Mouse (Mus musculus) embryonic stem cell, embryonic (primary cell): ENCODE measurements around the gene Aco1.

Experiments
- CTCF ChIA-PET, 4 experiments: fragments of 300-600 bp in 2 of 4; fragments of 350-600 bp in 2 of 4; sonication (Branson Sonifier 250); formaldehyde crosslinking; loops; one replicate each; lab custom pipeline; 2022; ENCODE audit warnings: inconsistent platforms in 2 of 4; lab: Charles Lee
- POLR2A ChIA-PET, 4 experiments: fragments of 300-600 bp in 2 of 4; fragments of 350-600 bp in 2 of 4; sonication (Branson Sonifier 250); formaldehyde crosslinking; loops; one replicate each; lab custom pipeline; 2022; ENCODE audit warnings: antibody characterized with exemption in 4 of 4, inconsistent platforms in 1 of 4; lab: Charles Lee

The Aco1 gene

DNA sequence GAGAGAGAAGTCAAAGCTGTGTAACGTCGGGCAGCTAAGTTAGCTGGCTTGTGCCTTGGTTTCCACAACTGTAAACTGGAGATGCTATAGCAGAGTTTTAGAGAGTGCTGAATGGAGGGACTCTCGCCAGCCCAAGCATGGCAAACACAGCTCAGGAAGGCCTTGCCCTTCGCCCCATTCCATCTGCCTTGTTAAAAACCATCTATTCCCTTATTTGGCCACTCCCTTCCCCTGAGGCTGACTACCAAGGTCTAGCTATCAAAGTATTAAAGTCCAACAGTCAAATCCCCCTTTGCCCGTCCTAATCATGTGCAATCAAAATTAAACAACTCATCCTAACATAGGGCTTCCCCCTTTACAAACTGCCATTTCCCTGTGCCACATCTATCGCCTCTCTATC is 40.9 kb downstream of the Aco1 start:
- ChIA-PET POLR2A (interaction anchor here in 2 of 4 experiments (1.0 to 2.2 kb wide), 13 partner anchors 10 to 102 kb away, joined by 3 to 12 read pairs (median 4); partner anchors contain the start of genes Aco1 (in 2 of the 2), Smim27 (in 1 of the 2) and Topors (in 1 of the 2)), CTCF (interaction anchor here (0.7 to 2.2 kb wide), 9 partner anchors 10 to 497 kb away, joined by 3 to 11 read pairs (median 4); partner anchors contain the start of gene Aco1 (in 1 of the 4))

DNA sequence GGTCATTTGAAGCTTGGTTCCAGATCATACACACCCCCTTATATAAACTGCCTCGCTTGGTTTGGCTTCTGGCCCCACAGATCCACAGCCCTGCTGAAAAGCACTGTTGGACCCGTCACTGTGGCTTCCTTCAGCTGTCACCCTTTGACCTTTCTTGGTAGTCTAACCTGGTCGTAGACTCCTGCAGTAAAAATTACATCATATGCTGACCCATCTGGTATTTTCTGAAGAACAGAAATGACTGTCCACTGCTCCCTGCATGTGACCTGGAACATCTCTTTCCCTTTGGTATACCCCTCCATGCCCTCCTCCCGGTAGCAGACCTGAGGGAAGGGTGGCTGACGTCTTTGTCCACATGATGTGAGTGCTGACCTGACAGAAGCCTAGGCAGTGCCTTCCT is 41.6 kb downstream of the Aco1 start:
- ChIA-PET CTCF (interaction anchor here in 1 of 4 experiments (2.2 kb wide), 1 partner anchor 101 kb away, joined by 10 read pairs; no protein-coding TSS in a partner anchor), POLR2A (interaction anchor here in 2 of 4 experiments (1.6 to 2.2 kb wide), 3 partner anchors 36 to 84 kb away, joined by 4 to 9 read pairs (median 6); partner anchors contain the start of gene Aco1 (in 1 of the 2))

DNA sequence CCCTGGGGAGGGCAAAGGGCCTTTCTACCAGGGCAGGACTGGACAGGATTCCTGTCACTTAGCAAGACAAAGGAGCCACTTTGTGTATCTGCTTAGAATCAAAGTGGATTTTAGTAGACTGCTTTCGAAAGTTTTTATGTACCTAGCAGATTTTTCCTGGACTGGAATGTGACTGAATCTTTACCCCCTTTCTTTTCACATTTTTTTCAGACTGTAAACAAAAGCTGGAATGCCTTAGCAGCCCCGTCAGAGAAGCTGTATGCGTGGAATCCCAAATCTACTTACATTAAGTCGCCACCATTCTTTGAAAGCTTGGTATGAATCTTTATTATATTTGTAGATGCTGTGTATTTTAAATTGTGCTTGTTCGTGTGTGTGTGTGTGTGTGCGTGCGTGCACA is 45.1 kb downstream of the Aco1 start:
- ChIA-PET CTCF (interaction anchor here in 1 of 4 experiments (0.6 kb wide), 1 partner anchor 52 kb away, joined by 4 read pairs; the partner anchor contains the start of gene Ddx58), POLR2A (interaction anchor here in 3 of 4 experiments (0.6 to 2.9 kb wide), 11 partner anchors 14 to 784 kb away, joined by 3 to 14 read pairs (median 5); partner anchors contain the start of genes Aco1 (in 2 of the 3), Smim27 (in 2 of the 3) and Topors (in 2 of the 3))

DNA sequence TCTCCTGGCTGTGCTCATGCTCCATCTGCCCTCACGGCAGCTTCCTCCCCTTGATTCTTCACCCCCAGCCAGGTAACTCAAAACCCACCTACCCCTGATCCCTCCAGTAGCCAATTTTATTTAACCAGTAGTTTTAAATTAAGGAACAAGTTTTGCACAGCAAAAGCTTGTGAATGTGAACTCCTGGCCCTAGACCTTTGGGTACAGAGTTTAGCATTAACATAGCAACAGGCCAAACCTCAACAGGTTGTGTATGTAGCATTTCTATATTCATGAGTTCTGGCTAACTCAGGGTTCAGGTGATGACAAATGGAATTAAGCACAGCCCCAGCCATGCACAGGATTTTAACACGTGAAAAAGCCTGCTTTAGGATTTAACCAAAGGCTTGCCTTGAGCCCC is 49.4 kb downstream of the Aco1 start:
- POLR2A ChIA-PET, result interaction anchor here in 3 of 4 experiments (0.7 to 1.2 kb wide), 4 partner anchors 9 to 66 kb away, joined by 3 to 5 read pairs (median 4); no protein-coding TSS in a partner anchor

DNA sequence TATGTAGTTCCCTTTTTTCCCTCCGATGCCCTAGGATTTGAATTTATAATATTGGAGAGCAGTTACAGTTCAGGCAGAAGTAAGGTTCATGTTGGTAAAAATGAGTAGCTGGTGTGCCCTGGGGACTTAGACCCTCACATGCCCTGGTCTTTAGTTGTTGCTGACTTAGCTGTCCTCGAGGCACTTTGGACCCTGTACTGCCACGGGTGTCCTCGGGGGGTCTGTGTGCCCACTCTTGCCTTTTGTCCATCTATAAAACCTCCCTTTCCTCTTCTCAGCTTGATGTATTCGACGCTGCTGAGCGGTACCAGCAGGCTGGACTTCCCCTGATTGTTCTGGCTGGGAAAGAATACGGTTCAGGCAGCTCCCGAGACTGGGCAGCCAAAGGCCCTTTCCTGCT is 50.6 kb downstream of the Aco1 start:
- POLR2A ChIA-PET, result interaction anchor here in 2 of 4 experiments (1.1 to 1.2 kb wide), 2 partner anchors 10 to 75 kb away, joined by 3 read pairs; no protein-coding TSS in a partner anchor
- CTCF ChIA-PET, result interaction anchor here in 2 of 4 experiments (0.6 to 0.7 kb wide), 2 partner anchors 487 to 795 kb away, joined by 4 to 5 read pairs; no protein-coding TSS in a partner anchor

More for the DNA sequence above, 49.4 kb downstream of the Aco1 start:
- CTCF ChIA-PET, result interaction anchor here in 1 of 4 experiments (1.8 kb wide), 1 partner anchor 9 kb away, joined by 7 read pairs; no protein-coding TSS in a partner anchor

DNA sequence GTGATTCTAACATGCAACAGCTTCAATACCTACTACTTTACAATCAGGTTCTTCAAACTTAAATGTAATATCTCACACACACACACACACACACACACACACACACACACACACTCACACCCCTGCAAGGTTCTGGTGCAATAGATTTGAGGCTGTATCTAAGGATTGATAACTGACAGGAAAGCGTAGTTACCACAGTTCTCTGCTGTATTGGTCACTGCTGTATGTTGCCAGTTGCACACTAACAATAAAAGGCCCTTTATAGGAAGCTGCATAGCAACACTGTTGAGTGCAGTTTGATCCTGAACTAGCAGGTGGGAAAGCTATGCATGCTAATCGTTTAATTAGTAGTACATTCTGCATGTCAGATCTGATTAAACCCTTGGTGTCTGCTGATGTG is 52.5 kb downstream of the Aco1 start:
- CTCF ChIA-PET, result interaction anchor here in 1 of 4 experiments (0.6 to 0.7 kb wide), 2 partner anchors 59 to 333 kb away, joined by 3 to 4 read pairs; no protein-coding TSS in a partner anchor
- POLR2A ChIA-PET, result interaction anchor here (0.7 to 1.8 kb wide), 7 partner anchors 8 to 545 kb away, joined by 3 to 5 read pairs (median 4); partner anchors contain the start of genes Aco1 (in 2 of the 4), Smim27 (in 1 of the 4) and Topors (in 1 of the 4)

DNA sequence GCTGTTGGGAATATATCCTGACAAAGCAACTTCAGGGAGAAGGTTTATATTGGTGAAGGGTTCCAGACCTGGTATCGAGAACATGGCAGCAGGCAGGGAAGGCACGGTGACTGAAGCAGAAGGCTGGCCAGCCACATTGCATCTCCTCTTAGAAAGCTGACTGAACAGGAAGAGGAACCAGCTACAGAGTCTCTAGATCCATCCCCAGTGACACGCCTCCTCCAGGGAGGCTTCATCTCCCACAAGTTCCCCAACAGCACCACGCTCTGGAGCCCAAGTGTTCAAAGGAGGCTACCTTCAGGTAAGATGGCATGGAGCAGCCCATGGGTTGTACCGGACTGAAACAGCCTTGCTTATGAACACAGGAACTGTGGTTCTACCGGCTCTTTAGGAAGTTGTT is 59.3 kb downstream of the Aco1 start:
- POLR2A ChIA-PET, result interaction anchor here in 1 of 4 experiments (0.6 to 1.3 kb wide), 4 partner anchors 11 to 525 kb away, joined by 3 to 4 read pairs (median 4); partner anchors contain the start of gene Aco1
- CTCF ChIA-PET, result interaction anchor here in 2 of 4 experiments (0.6 to 1.3 kb wide), 2 partner anchors 19 to 1212 kb away, joined by 3 read pairs; no protein-coding TSS in a partner anchor

DNA sequence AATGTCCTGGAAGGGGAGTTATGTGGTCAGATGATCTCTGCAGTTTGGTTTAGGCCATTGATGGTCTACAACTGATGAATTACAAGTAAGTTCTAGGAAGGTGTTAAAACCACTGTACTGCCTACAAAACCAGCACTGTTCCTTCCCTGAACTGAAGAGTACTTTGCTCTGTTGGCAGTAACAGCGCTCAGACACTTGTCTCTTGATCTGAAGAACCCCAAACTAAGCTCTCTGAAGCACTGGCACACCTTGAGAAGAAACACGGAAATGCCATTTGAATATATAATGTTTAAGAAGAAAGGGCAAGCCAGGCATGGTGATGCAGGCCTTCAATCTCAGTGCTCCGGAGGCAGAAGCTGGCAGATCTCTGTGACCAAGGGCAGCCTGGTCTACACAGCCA is 61.5 kb downstream of the Aco1 start:
- POLR2A ChIA-PET, result interaction anchor here in 2 of 4 experiments (0.9 to 3.2 kb wide), 9 partner anchors 13 to 66 kb away, joined by 3 to 13 read pairs (median 4); partner anchors contain the start of genes Smim27 (in 1 of the 2) and Topors (in 1 of the 2)
- CTCF ChIA-PET, result interaction anchor here in 1 of 4 experiments (0.6 kb wide), 1 partner anchor 229 kb away, joined by 3 read pairs; no protein-coding TSS in a partner anchor

DNA sequence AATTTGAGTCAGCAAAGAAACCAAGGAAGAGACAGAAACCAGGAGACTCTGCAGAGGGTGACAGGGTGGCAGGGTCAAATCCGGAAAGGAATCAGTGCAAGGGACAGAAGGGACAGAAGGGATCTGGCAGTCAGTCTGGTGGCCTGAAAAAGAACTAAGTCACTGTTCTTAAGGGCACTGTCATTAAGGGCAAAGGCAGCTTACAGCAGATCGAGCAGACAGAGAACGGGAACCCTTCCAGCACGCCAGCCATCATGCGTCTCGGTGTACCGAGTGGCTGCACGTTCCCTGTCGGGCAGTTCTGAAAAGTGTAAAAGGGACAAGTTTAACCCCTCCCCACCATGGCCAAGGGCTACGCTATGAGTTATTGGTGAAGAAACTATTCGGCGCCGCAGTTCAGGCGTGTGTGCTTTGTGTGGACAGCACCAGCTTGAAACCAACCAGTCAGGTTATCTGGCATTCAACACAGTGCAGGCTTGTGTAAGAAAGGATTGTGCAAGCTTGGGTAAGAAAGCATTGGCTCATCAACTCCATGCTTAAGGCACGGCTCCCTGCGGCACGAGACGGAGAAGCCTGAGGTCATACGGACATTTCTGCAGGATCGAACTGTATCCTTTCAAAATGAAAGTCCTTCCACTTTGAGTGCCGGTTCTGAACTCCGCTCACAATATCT is 62.5 kb downstream of the Aco1 start:
- POLR2A ChIA-PET, result interaction anchor here (0.6 to 3.2 kb wide), 13 partner anchors 12 to 65 kb away, joined by 3 to 13 read pairs (median 3); partner anchors contain the start of genes Aco1 (in 2 of the 4), Ddx58 (in 1 of the 4), Smim27 (in 1 of the 4) and Topors (in 1 of the 4)
- CTCF ChIA-PET, result interaction anchor here in 2 of 4 experiments (0.9 to 1.5 kb wide), 2 partner anchors 13 kb away, joined by 3 to 4 read pairs; no protein-coding TSS in a partner anchor

DNA sequence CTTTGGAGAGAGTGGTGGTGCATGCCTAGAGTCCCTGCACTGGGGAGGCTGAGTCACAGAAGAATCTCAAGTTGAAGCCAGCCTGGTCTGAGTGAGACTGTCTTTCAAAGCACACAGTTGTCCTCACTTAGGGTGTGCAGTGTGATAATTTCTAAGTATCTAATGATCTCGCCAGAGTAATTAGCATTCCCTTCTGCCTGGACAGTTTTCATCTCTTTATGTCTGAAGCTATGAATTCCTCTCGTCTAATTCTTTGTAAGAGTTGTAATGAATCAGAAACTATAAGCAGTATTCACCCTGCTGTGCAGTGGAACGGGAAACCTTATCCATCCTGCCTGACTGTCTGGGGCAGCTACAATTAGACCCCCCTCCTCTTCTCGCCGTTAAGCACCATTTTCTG is 64.8 kb downstream of the Aco1 start:
- ChIA-PET CTCF (no interaction called here), POLR2A (interaction anchor here in 1 of 4 experiments (1.5 kb wide), 1 partner anchor 9 kb away, joined by 4 read pairs; no protein-coding TSS in a partner anchor)

- ChIA-PET CTCF (no interaction called here), POLR2A (interaction anchor here in 1 of 4 experiments (0.6 to 1.3 kb wide), 3 partner anchors 8 to 966 kb away, joined by 4 to 6 read pairs (median 5); no protein-coding TSS in a partner anchor)
These were observed 69.3 kb downstream of the Aco1 start for GRCm38 (mm10) chr4:40212177-40212576.

- ChIA-PET CTCF (interaction anchor here in 3 of 4 experiments (0.6 to 2.1 kb wide), 13 partner anchors 10 to 1487 kb away, joined by 3 to 5 read pairs (median 3); partner anchors contain the start of genes Aptx (in 1 of the 3), Smim27 (in 1 of the 3) and Topors (in 1 of the 3)), POLR2A (interaction anchor here in 3 of 4 experiments (0.8 to 8.0 kb wide), 12 partner anchors 9 to 76 kb away, joined by 3 to 146 read pairs (median 6); partner anchors contain the start of genes Smim27 (in 2 of the 3), Topors (in 2 of the 3), Aco1 (in 1 of the 3) and Ndufb6 (in 1 of the 3))
These were observed 75.0 kb downstream of the Aco1 start for GRCm38 (mm10) chr4:40217910-40218309.

DNA sequence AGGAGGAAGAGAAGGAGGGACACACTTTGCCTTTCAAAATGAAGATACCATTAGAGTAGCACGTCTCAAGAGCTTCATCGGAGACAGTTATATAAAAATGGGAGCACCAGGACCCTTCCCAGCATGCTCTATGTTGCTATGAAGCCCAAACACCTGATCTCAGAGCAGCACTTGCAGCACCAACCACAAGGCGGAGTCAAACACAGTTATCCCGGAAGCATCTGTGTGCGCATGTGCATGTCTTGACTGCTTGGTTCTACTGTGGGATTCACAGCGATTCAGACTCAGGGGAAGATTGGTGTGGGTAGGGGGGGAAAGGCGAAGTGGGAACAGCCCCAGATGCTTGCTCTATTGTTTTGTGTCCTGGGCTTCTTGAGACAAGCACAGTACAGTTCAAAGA is 75.5 kb downstream of the Aco1 start:
- ChIA-PET CTCF (interaction anchor here in 3 of 4 experiments (0.6 to 2.2 kb wide), 12 partner anchors 9 to 772 kb away, joined by 3 to 7 read pairs (median 3); partner anchors contain the start of genes Aptx (in 1 of the 3), Smim27 (in 1 of the 3) and Topors (in 1 of the 3)), POLR2A (interaction anchor here in 3 of 4 experiments (1.1 to 8.0 kb wide), 16 partner anchors 9 to 503 kb away, joined by 3 to 146 read pairs (median 6); partner anchors contain the start of genes Aco1 (in 2 of the 3), Smim27 (in 2 of the 3), Topors (in 2 of the 3) and Dnaja1 (in 1 of the 3))

DNA sequence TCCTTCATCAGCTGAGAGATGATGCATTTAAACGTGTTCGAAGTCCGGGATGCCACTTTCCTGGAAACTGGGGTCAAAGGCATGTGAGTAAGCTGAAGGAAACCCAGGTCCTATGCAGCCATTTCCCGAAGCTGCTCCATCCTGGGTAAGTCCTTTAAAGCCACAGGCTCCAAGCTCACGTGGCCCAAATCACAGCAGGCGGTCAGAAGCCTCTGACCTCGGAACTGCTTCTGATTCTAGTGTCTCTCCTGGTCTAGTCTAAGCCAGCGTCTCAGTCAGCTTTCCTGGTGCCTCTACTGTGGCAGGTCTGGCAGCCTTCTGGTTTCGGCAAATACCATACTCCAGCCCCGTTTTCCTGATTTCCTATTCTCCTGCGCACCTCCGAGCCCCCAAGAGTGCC is 77.6 kb downstream of the Aco1 start:
- POLR2A ChIA-PET, result interaction anchor here (0.6 to 8.0 kb wide), 32 partner anchors 9 to 504 kb away, joined by 3 to 146 read pairs (median 5); partner anchors contain the start of genes Smim27 (in 4 of the 4), Topors (in 4 of the 4), Aco1 (in 3 of the 4) and Ddx58 (in 3 of the 4)
- CTCF ChIA-PET, result interaction anchor here in 3 of 4 experiments (0.5 to 2.2 kb wide), 5 partner anchors 37 to 751 kb away, joined by 3 to 7 read pairs (median 4); no protein-coding TSS in a partner anchor

GRCm38 (mm10) chr4:40221004-40221760 is 78.3 kb downstream of the Aco1 start:
- POLR2A ChIA-PET, result interaction anchor here (0.5 to 8.0 kb wide), 35 partner anchors 9 to 554 kb away, joined by 3 to 146 read pairs (median 4); partner anchors contain the start of genes Smim27 (in 4 of the 4), Topors (in 4 of the 4), Aco1 (in 3 of the 4) and Ddx58 (in 3 of the 4)
- CTCF ChIA-PET, result interaction anchor here (0.5 to 1.7 kb wide), 11 partner anchors 8 to 751 kb away, joined by 3 to 8 read pairs (median 4); no protein-coding TSS in a partner anchor
